Mouse (Mus musculus): ENCODE results near the gene Lsamp.

DNA sequence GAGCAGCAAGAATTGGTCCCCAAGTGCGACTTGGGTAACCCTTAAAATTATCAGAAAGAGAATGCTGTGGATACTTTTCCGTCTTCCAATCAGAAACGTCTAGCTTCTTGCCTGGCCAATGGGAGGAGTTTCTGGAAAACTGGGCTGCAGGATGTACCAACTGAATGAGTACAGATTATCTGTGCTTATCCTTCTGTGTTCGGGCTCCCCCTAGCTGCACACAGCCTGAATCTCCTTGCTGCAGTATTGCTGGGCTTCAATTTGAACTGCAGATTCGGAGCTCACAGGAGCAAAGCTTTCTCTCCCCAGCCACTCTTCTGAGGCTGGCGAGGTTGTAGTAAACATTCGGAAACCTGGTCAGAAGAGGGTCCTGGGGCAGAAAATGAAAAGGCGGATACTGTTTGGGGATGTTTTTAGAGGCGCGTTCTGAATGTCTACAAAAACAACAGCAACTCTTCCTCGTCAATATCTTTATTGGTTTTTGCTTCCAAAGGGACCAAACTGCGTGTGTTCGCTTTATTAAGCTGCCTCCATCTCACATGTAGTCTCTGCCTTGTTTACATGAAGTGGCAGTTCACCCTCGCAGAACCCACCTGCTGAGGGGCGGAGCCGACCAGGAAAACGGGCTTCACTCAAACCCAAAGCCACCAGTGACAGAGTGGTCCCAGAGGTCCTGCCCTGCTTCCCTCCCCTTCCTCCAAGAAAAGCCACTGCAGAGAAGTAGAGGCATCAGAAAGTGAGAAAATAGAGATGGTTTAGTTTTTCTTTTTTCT lies 984.1 kb downstream of the Lsamp start:
- no peak for TF ChIP-seq POLR2A (IDR thresholded peaks at IDR 0.05; ENCODE audit: insufficient read depth, low read length)
- peak; percentile 67 for TF ChIP-seq CTCF (IDR thresholded peaks at IDR 0.05; ENCODE audit: low read depth, low read length)
